Mouse (Mus musculus) MEL (cell line): ENCODE measurements around the gene Ipcef1.

Experiments
- GABPA ChIP-seq: IDR thresholded peaks from 2 replicates; pipeline ENCODE4 v1.6.1; 2012; ENCODE audit warnings: low read depth, mild to moderate bottlenecking, inconsistent platforms, low read length, improper control_type of control experiment, moderate library complexity
- HCFC1 ChIP-seq: IDR thresholded peaks from 2 replicates; pipeline ENCODE4 v1.6.1; 2012; ENCODE audit warnings: low read depth, mild to moderate bottlenecking, inconsistent platforms, low read length, improper control_type of control experiment, moderate library complexity
- POLR2A ChIP-seq, 2 experiments: IDR thresholded peaks; 2 replicates each; pipeline ENCODE4 v1.6.1; 2011 to 2012; ENCODE audit warnings: low read length in 2 of 2, mild to moderate bottlenecking in 2 of 2, control low read depth in 1 of 2, improper control_type of control experiment in 1 of 2, low read depth in 1 of 2, moderate library complexity in 1 of 2; ENCODE audit not compliant: control insufficient read depth in 1 of 2, insufficient read depth in 1 of 2, poor library complexity in 1 of 2

DNA sequence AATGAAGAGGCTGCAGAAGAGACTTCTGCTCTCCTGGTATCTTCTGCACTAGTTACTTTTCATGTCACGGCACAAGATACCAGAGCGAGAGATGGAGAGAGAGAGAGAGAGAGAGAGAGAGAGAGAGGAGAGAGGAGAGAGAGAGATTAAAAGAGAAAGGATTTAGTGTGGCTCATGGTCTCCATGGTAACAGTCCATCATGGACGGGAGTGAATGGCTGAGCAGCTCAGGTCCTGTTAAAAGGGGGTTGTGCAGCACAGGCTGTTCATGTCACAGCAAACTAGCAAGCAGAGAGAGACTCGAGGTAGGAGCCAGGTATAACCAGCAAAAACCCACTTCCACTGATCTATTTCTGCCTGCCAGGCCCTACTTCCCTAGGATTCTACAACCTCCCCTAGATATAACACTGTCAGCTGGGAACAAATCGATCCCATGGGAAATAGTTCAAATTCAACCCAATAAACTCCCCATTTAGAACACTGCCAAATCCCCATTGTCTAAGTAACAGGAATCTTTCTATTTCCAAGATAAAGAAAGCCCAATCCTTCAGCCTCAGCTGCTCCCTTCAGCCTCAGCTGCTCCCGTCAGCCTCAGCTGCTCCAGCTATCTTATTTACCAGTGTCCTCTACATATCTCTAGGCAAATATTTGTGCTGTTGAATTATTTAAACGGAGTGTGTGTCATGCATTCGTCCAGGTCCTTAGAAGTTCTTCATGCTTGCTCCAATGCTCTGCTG is 18.0 kb upstream of the Ipcef1 start:
- no peak for TF ChIP-seq GABPA
- TF ChIP-seq HCFC1 = no peak
- TF ChIP-seq POLR2A (IDR thresholded peaks at IDR 0.05; ENCODE audit: control insufficient read depth in 1 of 2, insufficient read depth in 1 of 2, low read depth in 1 of 2, low read length in 2 of 2, poor library complexity in 1 of 2) = no peak
